Mouse (Mus musculus) kidney, embryonic 15.5 days (tissue): ENCODE measurements at regions not wholly inside any gene's neighbourhood (a gene's known extent, or its start where the extent isn't known, plus 50 kb on each side); places are given as distances from the start of the nearest gene placed in this dataset.
"Not testable (repeated sequence)": the region's sequence is repeated elsewhere in the genome, so short reads cannot be mapped to it uniquely, and the experiment has no call there.

ENCODE experiments used
- ATAC-seq: fragments of 200-750 bp; cut with Nextera tagmentation; replicated peaks from 2 replicates; pipeline ENCODE4 v1.8.0; 2017; ENCODE audit warnings: moderate TSS enrichment; ENCODE audit not compliant: low FRiP score
- H3K27ac ChIP-seq: fragments of 300-500 bp; sonication (generic); 2 replicates; pipeline ENCODE4 v1.5.1; 2015; ENCODE audit warnings: mild to moderate bottlenecking, inconsistent platforms
- H3K27me3 ChIP-seq: fragments of 300-500 bp; sonication (generic); 2 replicates; pipeline ENCODE4 v1.6.1; 2015; ENCODE audit warnings: inconsistent platforms
- H3K36me3 ChIP-seq: fragments of 300-500 bp; sonication (generic); 2 replicates; pipeline ENCODE4 v1.6.1; 2015; ENCODE audit warnings: inconsistent platforms
- H3K4me1 ChIP-seq: fragments of 300-500 bp; sonication (generic); 2 replicates; pipeline ENCODE4 v1.6.1; 2015; ENCODE audit warnings: inconsistent platforms
- H3K4me2 ChIP-seq: fragments of 300-500 bp; sonication (generic); 2 replicates; pipeline ENCODE4 v1.6.1; 2015; ENCODE audit warnings: moderate library complexity, mild to moderate bottlenecking, inconsistent platforms
- H3K4me3 ChIP-seq: fragments of 300-500 bp; sonication (generic); replicated peaks from 2 replicates; pipeline ENCODE4 v1.5.1; 2015; ENCODE audit warnings: mild to moderate bottlenecking, inconsistent platforms
- H3K9ac ChIP-seq: fragments of 300-500 bp; sonication (generic); 2 replicates; pipeline ENCODE4 v1.6.1; 2015; ENCODE audit warnings: mild to moderate bottlenecking, inconsistent platforms
- H3K9me3 ChIP-seq: fragments of 300-500 bp; sonication (generic); replicated peaks from 2 replicates; pipeline ENCODE4 v1.6.1; 2016; ENCODE audit warnings: inconsistent platforms
- WGBS: fragments of 180-500 bp; shearing (Covaris S2); methylation state at CpG from one replicate; pipeline ENCODE4 v1.1.7; 2015; ENCODE audit warnings: mixed read lengths; 5-methylcytosine and 5-hydroxymethylcytosine counted together

DNA sequence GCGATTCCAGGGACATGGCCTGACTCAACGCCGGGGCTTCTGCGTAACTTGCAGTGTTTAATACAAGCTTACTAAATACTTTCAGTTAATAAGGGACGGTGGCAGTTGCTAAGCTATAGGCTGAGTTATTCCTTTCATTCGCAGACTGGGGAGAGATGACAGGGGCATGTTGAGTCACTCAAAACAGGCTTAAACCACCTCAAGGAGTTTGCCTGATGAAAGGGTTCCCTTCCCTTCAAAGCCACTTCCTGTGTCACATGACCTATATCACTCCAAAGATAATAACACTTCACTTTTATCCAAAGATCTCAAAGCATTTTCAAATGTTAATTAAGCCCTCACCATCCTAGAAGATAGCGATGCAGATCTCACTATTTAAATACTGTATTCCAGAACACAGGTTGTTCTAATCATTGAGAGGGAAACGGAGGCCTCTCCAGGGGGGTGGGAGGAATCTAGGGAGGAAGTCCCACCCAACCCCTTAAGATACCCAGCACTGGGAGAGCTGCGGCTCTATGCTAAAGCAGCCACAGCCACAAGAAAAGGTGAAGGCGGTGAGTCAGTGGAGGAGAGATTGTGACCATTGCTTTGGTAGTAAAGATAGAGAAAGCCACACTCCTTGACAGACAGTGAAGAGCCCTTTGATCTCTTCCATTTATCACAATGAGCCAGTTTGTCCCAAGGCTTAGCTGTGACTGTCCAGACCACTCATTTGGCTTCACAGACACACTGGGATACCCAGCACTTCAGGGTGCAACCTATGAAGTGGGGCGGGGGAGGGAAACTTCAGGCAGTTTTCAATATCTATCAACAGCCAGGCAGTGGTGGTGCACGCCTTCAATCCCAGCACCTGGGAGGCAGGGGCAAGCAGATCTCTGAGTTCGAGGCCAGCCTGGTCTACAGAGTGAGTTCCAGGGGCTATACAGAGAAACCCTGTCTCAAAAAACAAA is 182.0 kb upstream of the Cdkn3 start:
- H3K27me3 ChIP-seq: no peaks in the 10 kb centered on the region
- no peak overlapping the region for H3K4me2 ChIP-seq
- no peak overlapping the region for H3K4me3 ChIP-seq
- 72% methylated on average over 13 of the region's 13 CpGs for WGBS
- ATAC-seq: no peak
- H3K36me3 ChIP-seq: no peaks in the 10 kb centered on the region
- peaks cover 27% of the 10 kb centered on the region for H3K4me1 ChIP-seq
- H3K9me3 ChIP-seq: no peaks in the 10 kb centered on the region
- no peak overlapping the region for H3K27ac ChIP-seq
- H3K9ac ChIP-seq: no peak overlapping the region

- Histone ChIP-seq H3K4me1 (peaks cover 27% of the 10 kb centered on the region), H3K9ac (no peak overlapping the region), H3K9me3 (no peaks in the 10 kb centered on the region), H3K36me3 (no peaks in the 10 kb centered on the region), H3K27ac (peak overlapping the region; percentile 75), H3K4me3 (no peak overlapping the region), H3K4me2 (no peak overlapping the region), H3K27me3 (0 out of 2 replicates have a peak, but pooled peaks cover 3% of the 10 kb centered on the region)
- ATAC-seq: peak; percentile 90
- WGBS: 33% methylated on average over 4 of the region's 4 CpGs
Measured at GRCm38 (mm10) chr14:46575889-46576288, 184.5 kb upstream of the Cdkn3 start.

- H3K9me3 ChIP-seq: no peaks in the 10 kb centered on the region
- H3K27ac ChIP-seq: peak overlapping the region; percentile 75
- no peak overlapping the region for H3K4me3 ChIP-seq
- peak; percentile 60 for ATAC-seq
- H3K36me3 ChIP-seq: no peaks in the 10 kb centered on the region
- WGBS: 46% methylated on average over 3 of the region's 3 CpGs
- no peak overlapping the region for H3K9ac ChIP-seq
- 0 out of 2 replicates have a peak, but pooled peaks cover 3% of the 10 kb centered on the region for H3K27me3 ChIP-seq
- H3K4me1 ChIP-seq: peaks cover 27% of the 10 kb centered on the region
- H3K4me2 ChIP-seq: no peak overlapping the region
Measured at GRCm38 (mm10) chr14:46575414-46575813, 184.9 kb upstream of the Cdkn3 start.

DNA sequence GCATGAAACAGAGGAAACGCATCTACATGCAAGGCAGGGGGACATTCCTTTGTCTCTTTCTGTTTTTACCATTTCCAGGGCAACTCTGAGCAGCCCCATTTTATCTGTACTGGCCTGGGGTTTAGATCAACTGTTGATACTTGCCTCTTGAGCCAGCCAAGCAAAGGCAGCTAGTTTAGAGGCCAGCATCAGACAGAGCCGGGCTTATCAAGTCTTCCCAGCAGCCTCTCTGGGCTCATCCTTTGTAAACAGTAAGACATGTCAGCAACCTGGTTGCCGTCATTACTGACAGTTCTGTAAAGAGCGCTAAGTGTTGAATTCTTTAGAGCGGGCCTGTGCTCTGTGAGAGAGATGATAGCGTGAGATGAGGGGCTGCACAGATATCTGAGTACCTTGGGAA is 182.9 kb upstream of the Bmp4 start:
- Histone ChIP-seq H3K4me1 (peaks cover 32% of the 10 kb centered on the region), H3K36me3 (no peaks in the 10 kb centered on the region), H3K9me3 (no peaks in the 10 kb centered on the region), H3K4me2 (no peak overlapping the region), H3K9ac (no peak overlapping the region), H3K27ac (no peak overlapping the region), H3K4me3 (no peak overlapping the region), H3K27me3 (0 out of 2 replicates have a peak, but pooled peaks cover 3% of the 10 kb centered on the region)
- ATAC-seq: peak; percentile 20; the same call in 1 of the 2 replicates
- WGBS: 50% methylated on average over 6 of the region's 6 CpGs

GRCm38 (mm10) chr14:46572972-46573371 is 182.5 kb upstream of the Bmp4 start:
- H3K4me1 ChIP-seq: peaks cover 31% of the 10 kb centered on the region
- H3K4me3 ChIP-seq, H3K9me3 ChIP-seq, H3K27me3 ChIP-seq, H3K4me2 ChIP-seq, H3K27ac ChIP-seq, H3K9ac ChIP-seq, ATAC-seq, H3K36me3 ChIP-seq: not testable (repeated sequence)
- WGBS: 71% methylated on average over 2 of the region's 2 CpGs

GRCm38 (mm10) chr14:46571841-46572240 is 181.4 kb upstream of the Bmp4 start:
- Histone ChIP-seq H3K9ac (no peak overlapping the region), H3K4me2 (no peak overlapping the region), H3K4me1 (peaks cover 38% of the 10 kb centered on the region), H3K9me3 (no peaks in the 10 kb centered on the region), H3K4me3 (no peak overlapping the region), H3K27me3 (0 out of 2 replicates have a peak, but pooled peaks cover 3% of the 10 kb centered on the region), H3K27ac (no peak overlapping the region), H3K36me3 (no peaks in the 10 kb centered on the region)
- ATAC-seq: no peak
- WGBS: 93% methylated on average over 1 of the region's 1 CpGs

DNA sequence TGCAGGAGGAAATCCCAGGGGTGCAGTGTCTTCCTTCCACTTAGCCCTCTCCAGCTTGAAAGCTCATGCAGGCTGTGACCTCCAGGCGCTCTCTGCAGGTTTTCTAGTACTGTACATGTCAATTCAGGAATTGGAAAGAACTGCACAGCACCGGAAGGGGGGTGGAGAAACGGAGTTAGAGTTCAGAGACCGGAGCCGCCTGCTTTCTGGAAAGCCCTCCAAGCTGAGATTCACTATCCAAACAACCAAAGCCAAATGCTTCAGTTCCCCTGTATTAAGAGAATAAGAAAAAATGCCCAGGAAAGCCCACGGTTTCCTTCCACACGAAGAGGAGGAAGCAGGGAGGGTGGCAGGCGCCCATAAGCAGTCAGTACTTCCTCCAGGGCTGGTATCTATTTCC is 178.8 kb upstream of the Bmp4 start:
- H3K4me2 ChIP-seq: no peak overlapping the region

DNA sequence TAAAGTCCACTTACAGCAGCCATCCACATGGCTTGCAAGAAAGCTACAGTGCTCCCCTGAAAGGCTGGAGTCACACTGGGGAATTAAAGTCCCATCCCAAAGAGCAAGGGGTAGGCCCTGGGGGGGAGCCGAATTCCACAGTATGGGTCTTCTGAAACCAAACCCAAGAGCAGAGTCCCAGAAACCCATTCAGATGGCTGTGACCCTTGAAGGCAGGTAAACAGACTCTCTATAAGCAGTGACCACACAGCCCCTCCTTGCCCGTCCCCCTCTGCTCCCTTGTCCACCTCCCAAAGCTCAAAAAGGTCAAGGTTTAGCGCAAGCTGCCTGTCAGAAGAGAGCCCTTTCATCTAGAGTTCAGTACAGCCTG is 176.9 kb upstream of the Bmp4 start:
- Histone ChIP-seq H3K27me3 (0 out of 2 replicates have a peak, but pooled peaks cover 3% of the 10 kb centered on the region), H3K9ac (no peak overlapping the region), H3K4me3 (no peak overlapping the region), H3K36me3 (no peaks in the 10 kb centered on the region), H3K4me2 (no peak overlapping the region), H3K9me3 (no peaks in the 10 kb centered on the region), H3K27ac (peak overlapping the region; percentile 85), H3K4me1 (peaks cover 21% of the 10 kb centered on the region)
- WGBS: 28% methylated on average over 3 of the region's 3 CpGs
- ATAC-seq: peak; percentile 71

More for the DNA sequence above, 178.8 kb upstream of the Bmp4 start:
- Histone ChIP-seq H3K9me3 (no peaks in the 10 kb centered on the region), H3K36me3 (no peaks in the 10 kb centered on the region), H3K27ac (no peak overlapping the region), H3K27me3 (0 out of 2 replicates have a peak, but pooled peaks cover 3% of the 10 kb centered on the region), H3K4me1 (peaks cover 25% of the 10 kb centered on the region), H3K9ac (no peak overlapping the region), H3K4me3 (no peak overlapping the region)
- 60% methylated on average over 8 of the region's 8 CpGs for WGBS
- no peak for ATAC-seq

GRCm38 (mm10) chr14:46566681-46567410 is 176.4 kb upstream of the Bmp4 start:
- Histone ChIP-seq H3K36me3 (no peaks in the 10 kb centered on the region), H3K9ac (no peak overlapping the region), H3K27me3 (0 out of 2 replicates have a peak, but pooled peaks cover 2% of the 10 kb centered on the region), H3K27ac (peak overlapping the region; percentile 85), H3K4me3 (no peak overlapping the region), H3K4me2 (no peak overlapping the region), H3K4me1 (peaks cover 21% of the 10 kb centered on the region), H3K9me3 (no peaks in the 10 kb centered on the region)
- 13% methylated on average over 9 of the region's 9 CpGs for WGBS
- peak; percentile 61 for ATAC-seq

- no peaks in the 10 kb centered on the region for H3K36me3 ChIP-seq
- no peaks in the 10 kb centered on the region for H3K9me3 ChIP-seq
- no peak overlapping the region for H3K27ac ChIP-seq
- peaks cover 21% of the 10 kb centered on the region for H3K4me1 ChIP-seq
- H3K4me3 ChIP-seq: no peak overlapping the region
- 20% methylated on average over 3 of the region's 3 CpGs for WGBS
- H3K4me2 ChIP-seq: no peak overlapping the region
- no peak overlapping the region for H3K9ac ChIP-seq
- ATAC-seq: no peak
- H3K27me3 ChIP-seq: no peaks in the 10 kb centered on the region
Measured at GRCm38 (mm10) chr14:46564998-46565397, 174.5 kb upstream of the Bmp4 start.

DNA sequence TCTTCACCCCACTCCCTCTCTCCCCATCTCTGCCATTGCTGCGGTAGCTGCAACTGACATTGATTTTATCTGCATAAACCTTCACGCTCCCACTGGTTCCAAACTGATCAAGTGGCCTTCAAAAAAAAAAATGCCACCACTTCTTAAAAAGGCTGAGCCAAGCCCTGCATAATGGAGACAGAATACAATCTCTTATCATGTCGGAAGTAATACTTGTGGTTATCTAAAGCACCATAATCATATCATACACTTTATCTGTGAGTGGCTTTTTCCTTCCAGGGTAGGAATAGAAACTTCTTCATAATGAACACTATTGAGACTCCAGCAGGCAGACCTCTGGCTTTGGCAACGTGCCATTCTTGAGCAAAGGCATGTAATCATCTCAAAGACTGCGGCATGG is 171.5 kb upstream of the Bmp4 start:
- WGBS: 84% methylated on average over 5 of the region's 5 CpGs
- H3K9ac ChIP-seq: no peak overlapping the region
- H3K27me3 ChIP-seq: no peaks in the 10 kb centered on the region
- no peak overlapping the region for H3K4me3 ChIP-seq
- H3K27ac ChIP-seq: no peak overlapping the region
- no peak overlapping the region for H3K4me2 ChIP-seq
- H3K36me3 ChIP-seq: no peaks in the 10 kb centered on the region
- peaks cover 7% of the 10 kb centered on the region; the same call in 1 of the 2 replicates for H3K4me1 ChIP-seq
- H3K9me3 ChIP-seq: no peaks in the 10 kb centered on the region
- ATAC-seq: no peak

DNA sequence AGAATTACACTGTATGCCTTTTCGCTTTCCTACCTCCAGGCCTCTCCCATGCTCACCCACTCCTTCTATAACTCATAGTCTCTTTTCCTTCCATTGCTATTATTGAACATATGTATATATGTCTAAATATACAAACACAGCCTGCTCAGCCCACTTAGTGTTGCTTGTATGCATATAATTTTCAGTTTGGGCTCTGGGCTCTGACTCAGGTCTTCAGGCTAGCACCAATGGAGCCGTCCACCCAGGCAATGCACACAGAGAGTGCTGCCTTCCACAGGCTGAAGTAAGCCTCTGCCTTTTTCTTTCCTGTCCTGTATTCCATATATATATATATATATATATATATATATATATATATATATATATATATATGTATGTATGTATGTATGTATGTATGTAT is 162.8 kb upstream of the Bmp4 start:
- Histone ChIP-seq H3K4me3 (no peak overlapping the region), H3K27me3 (no peaks in the 10 kb centered on the region), H3K4me2 (no peak overlapping the region), H3K4me1 (no peaks in the 10 kb centered on the region), H3K36me3 (no peaks in the 10 kb centered on the region), H3K9ac (no peak overlapping the region), H3K9me3 (no peaks in the 10 kb centered on the region), H3K27ac (no peak overlapping the region)
- WGBS: 96% methylated on average over 2 of the region's 2 CpGs
- ATAC-seq: no peak
